Mouse (Mus musculus) testis, adult 2 months (tissue): ENCODE results near the gene Lrrtm4. TPM values are rescaled to one million over a fixed set of nuclear protein-coding genes. Genes with fewer than 3 reads are reported as not detected.

Experiments
- H3K27ac ChIP-seq: fragments of 200-500 bp; 2 replicates; pipeline ENCODE4 v1.5.1; 2012; ENCODE audit warnings: low read depth, low read length; ENCODE audit not compliant: control insufficient read depth, insufficient read depth
- H3K27me3 ChIP-seq: fragments of 200-500 bp; 2 replicates; pipeline ENCODE4 v1.6.1; 2012; ENCODE audit warnings: mild to moderate bottlenecking, low read length, moderate library complexity; ENCODE audit not compliant: control insufficient read depth, insufficient read depth
- H3K36me3 ChIP-seq: fragments of 200-500 bp; 2 replicates; pipeline ENCODE4 v1.6.1; 2012; ENCODE audit warnings: mild to moderate bottlenecking, low read length; ENCODE audit not compliant: control insufficient read depth, insufficient read depth
- H3K4me1 ChIP-seq: fragments of 200-500 bp; 2 replicates; pipeline ENCODE4 v1.6.1; 2012; ENCODE audit warnings: low read length; ENCODE audit not compliant: control insufficient read depth, insufficient read depth
- H3K4me3 ChIP-seq: fragments of 200-500 bp; 2 replicates; pipeline ENCODE4 v1.5.1; 2012; ENCODE audit warnings: low read depth, mild to moderate bottlenecking, low read length, moderate library complexity, mixed read lengths; ENCODE audit not compliant: control insufficient read depth
- CTCF ChIP-seq: fragments of 200-500 bp; IDR thresholded peaks from 2 replicates; pipeline ENCODE4 v1.5.1; 2012; ENCODE audit warnings: low read depth, mild to moderate bottlenecking, inconsistent platforms, low read length, moderate library complexity; ENCODE audit not compliant: control insufficient read depth, insufficient read depth, insufficient replicate concordance
- POLR2A ChIP-seq: fragments of 200-500 bp; IDR thresholded peaks from 2 replicates; pipeline ENCODE4 v1.6.1; 2012; ENCODE audit warnings: low read depth, mild to moderate bottlenecking, inconsistent platforms, low read length, moderate library complexity; ENCODE audit not compliant: control insufficient read depth
- polyA plus RNA-seq: library from polyadenylated mRNA; depleted of rRNA; stranded (reverse); fragments of >200 nt; gene quantifications from 2 replicates; pipeline ENCODE4 v1.2.3, GENCODE M21; 2012

Gene Lrrtm4
- polyA plus RNA-seq, 1 experiment, result not detected

GRCm38 (mm10) chr6:80720468-80720867, 701.8 kb downstream of the Lrrtm4 start:
- no peak for TF ChIP-seq CTCF
- TF ChIP-seq POLR2A, result no peak
- Histone ChIP-seq H3K27ac (no peak overlapping the region), H3K36me3 (no peaks in the 10 kb centered on the region), H3K4me3 (no peak overlapping the region), H3K27me3 (no peaks in the 10 kb centered on the region), H3K4me1 (no peaks in the 10 kb centered on the region)

GRCm38 (mm10) chr6:80733416-80733815, 714.7 kb downstream of the Lrrtm4 start:
- no peak for TF ChIP-seq POLR2A
- TF ChIP-seq CTCF, result no peak
- H3K27me3 ChIP-seq, result no peaks in the 10 kb centered on the region

GRCm38 (mm10) chr6:80750769-80751168, 732.1 kb downstream of the Lrrtm4 start:
- no peak overlapping the region for H3K27ac ChIP-seq
- no peak overlapping the region for H3K4me3 ChIP-seq
- no peaks in the 10 kb centered on the region for H3K27me3 ChIP-seq
- no peaks in the 10 kb centered on the region for H3K36me3 ChIP-seq
- TF ChIP-seq CTCF, result no peak
- TF ChIP-seq POLR2A, result no peak
- H3K4me1 ChIP-seq, result no peaks in the 10 kb centered on the region

More at GRCm38 (mm10) chr6:80733416-80733815, 714.7 kb downstream of the Lrrtm4 start:
- Histone ChIP-seq H3K4me3 (no peak overlapping the region), H3K36me3 (no peaks in the 10 kb centered on the region), H3K4me1 (no peaks in the 10 kb centered on the region), H3K27ac (no peak overlapping the region)

- Histone ChIP-seq H3K27me3 (no peaks in the 10 kb centered on the region), H3K27ac (no peak overlapping the region), H3K4me3 (no peak overlapping the region), H3K36me3 (no peaks in the 10 kb centered on the region), H3K4me1 (no peaks in the 10 kb centered on the region)
- TF ChIP-seq CTCF (no peak), POLR2A (no peak)
These were observed 742.0 kb downstream of the Lrrtm4 start for GRCm38 (mm10) chr6:80760641-80761204.

- TF ChIP-seq POLR2A, result no peak
- no peak for TF ChIP-seq CTCF
- H3K4me3 ChIP-seq, result no peak overlapping the region
- no peak overlapping the region for H3K27ac ChIP-seq
- H3K27me3 ChIP-seq, result no peaks in the 10 kb centered on the region
- no peaks in the 10 kb centered on the region for H3K4me1 ChIP-seq
- no peaks in the 10 kb centered on the region for H3K36me3 ChIP-seq
These were observed 767.6 kb downstream of the Lrrtm4 start for GRCm38 (mm10) chr6:80786282-80786681.

GRCm38 (mm10) chr6:80823753-80824152, 805.1 kb downstream of the Lrrtm4 start:
- H3K4me3 ChIP-seq, result no peak overlapping the region
- no peaks in the 10 kb centered on the region for H3K36me3 ChIP-seq
- TF ChIP-seq POLR2A, result no peak
- TF ChIP-seq CTCF, result no peak
- H3K4me1 ChIP-seq, result no peaks in the 10 kb centered on the region
- no peak overlapping the region for H3K27ac ChIP-seq
- H3K27me3 ChIP-seq, result no peaks in the 10 kb centered on the region

GRCm38 (mm10) chr6:80839784-80840183, 821.1 kb downstream of the Lrrtm4 start:
- no peak for TF ChIP-seq POLR2A
- no peak for TF ChIP-seq CTCF
- no peaks in the 10 kb centered on the region for H3K36me3 ChIP-seq
- H3K4me1 ChIP-seq, result no peaks in the 10 kb centered on the region
- no peak overlapping the region for H3K4me3 ChIP-seq
- H3K27ac ChIP-seq, result no peak overlapping the region
- H3K27me3 ChIP-seq, result no peaks in the 10 kb centered on the region

GRCm38 (mm10) chr6:80845294-80845693, 826.6 kb downstream of the Lrrtm4 start:
- Histone ChIP-seq H3K27ac (no peak overlapping the region), H3K36me3 (no peaks in the 10 kb centered on the region), H3K4me1 (no peaks in the 10 kb centered on the region), H3K4me3 (no peak overlapping the region), H3K27me3 (no peaks in the 10 kb centered on the region)
- TF ChIP-seq POLR2A (no peak), CTCF (no peak)
